Mouse (Mus musculus): ENCODE data around the gene Klf11.

DNA sequence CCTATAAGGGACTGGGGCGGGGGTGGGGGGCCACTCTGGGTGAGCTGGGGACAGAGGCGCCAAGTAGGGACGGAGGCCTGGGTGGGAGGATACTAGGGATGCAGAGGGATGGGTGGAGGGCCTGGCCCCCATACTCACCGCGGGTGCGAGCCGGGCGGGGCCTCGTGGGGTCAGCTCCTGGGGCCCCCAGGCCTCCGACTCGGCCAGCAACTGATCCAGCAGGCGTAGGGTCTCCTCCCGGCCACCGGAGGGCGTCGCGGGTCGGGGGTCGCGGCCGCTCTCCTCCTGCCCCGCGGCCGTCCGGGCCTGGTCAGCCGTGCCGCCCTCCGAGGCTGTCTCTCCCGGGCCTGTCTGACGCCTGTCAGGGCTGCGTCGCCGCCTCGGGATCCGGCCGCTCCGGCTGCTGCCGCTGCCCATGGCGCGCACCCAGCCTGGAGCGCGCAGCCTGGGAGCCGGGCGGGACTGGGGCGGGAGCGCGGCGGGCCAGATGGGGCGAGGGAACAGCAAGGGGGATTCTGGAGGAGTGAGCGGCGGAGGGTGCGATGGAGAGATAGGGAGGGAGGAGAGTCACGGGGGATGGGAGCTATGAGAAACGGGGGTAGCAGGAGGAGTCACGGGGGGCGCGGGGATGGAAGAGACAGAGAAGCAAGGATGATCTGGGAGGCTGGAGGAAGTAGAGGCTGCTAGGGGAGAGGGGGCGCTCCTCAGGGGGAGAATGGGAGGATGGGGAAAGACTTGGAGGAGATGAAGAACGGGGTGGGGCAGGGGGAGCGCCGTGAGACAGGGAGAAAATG is 29.6 kb downstream of the Klf11 start:
- TF ChIP-seq MXI1 (IDR thresholded peaks at IDR 0.05; ENCODE audit: low read depth, low read length) (no peak), CTCF (conservative IDR thresholded peaks at IDR 0.05 in 1 of 2, IDR thresholded peaks at IDR 0.05 in 1 of 2; ENCODE audit: low read depth in 2 of 2, low read length in 2 of 2) (no peak), HCFC1 (IDR thresholded peaks at IDR 0.05; ENCODE audit: low read depth, low read length) (no peak), POLR2A (IDR thresholded peaks at IDR 0.05; ENCODE audit: low read depth, low read length) (no peak), UBTF (IDR thresholded peaks at IDR 0.05; ENCODE audit: low read depth, low read length) (no peak)
